Mouse (Mus musculus): Measurements from ENCODE around the gene Rasl12.
A peak's percentile ranks its signal among the peaks of the same experiment; 100 is the strongest.

Rasl12 gene

DNA sequence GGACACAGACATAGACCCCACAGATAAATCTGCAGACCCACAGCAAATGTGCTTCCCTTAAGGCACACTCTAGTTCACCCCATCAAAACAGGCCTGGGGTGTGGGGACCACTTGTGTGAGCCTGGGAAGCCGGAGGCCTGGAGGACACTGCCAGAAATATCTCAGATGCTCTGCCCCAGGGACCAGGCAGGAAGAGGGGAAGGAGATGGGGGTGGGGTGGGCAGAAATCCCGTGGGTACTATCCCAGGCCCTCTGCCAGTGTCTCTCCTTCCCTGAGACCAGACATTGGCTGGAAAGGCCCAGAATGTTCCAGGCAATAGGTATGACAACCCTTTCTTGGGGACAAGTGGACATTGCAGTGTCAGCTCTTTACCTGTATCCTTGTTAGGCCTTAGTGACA is 4.7 kb upstream of the Rasl12 start:
- DNase-seq: no peak

DNA sequence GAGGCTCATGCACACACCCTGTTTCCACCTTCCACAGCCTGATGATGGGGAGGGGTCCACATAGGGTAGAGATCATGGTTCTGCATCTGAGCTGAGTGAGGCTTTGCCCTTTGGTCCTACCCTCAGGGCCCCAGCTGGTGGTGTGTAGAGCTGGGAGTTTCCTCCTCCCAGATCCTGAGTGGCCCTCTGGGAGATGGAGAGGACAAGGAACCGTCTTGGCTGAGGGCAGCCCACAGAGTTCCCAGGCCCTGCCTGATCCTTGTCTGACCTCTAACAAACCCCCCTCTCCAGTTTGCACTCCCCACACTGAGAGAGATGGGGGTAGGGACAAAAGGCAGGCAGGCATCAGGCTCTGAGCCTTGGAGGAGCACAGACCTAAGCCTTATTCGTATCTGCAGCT is 3.9 kb upstream of the Rasl12 start:
- no peak for DNase-seq

DNA sequence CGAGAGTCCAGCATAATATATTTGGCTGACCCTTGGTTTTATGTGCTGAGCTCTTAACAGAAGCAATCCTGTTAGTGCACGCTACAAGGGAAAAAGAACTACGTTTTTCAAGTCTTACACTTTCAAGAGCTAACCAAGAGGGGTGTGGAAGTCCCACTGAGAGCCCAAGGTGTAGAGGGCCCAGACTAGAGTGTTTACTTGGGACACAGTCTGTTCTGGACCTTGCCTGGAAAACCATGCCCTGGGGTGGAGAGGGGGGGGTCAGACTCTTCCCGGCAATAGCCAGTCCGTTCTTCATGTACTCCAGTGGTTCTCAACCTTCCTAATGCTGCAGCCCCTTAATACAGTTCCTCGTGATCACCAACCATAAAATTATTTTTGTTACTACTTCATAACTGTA is 1.6 kb downstream of the Rasl12 start:
- no peak for DNase-seq

DNA sequence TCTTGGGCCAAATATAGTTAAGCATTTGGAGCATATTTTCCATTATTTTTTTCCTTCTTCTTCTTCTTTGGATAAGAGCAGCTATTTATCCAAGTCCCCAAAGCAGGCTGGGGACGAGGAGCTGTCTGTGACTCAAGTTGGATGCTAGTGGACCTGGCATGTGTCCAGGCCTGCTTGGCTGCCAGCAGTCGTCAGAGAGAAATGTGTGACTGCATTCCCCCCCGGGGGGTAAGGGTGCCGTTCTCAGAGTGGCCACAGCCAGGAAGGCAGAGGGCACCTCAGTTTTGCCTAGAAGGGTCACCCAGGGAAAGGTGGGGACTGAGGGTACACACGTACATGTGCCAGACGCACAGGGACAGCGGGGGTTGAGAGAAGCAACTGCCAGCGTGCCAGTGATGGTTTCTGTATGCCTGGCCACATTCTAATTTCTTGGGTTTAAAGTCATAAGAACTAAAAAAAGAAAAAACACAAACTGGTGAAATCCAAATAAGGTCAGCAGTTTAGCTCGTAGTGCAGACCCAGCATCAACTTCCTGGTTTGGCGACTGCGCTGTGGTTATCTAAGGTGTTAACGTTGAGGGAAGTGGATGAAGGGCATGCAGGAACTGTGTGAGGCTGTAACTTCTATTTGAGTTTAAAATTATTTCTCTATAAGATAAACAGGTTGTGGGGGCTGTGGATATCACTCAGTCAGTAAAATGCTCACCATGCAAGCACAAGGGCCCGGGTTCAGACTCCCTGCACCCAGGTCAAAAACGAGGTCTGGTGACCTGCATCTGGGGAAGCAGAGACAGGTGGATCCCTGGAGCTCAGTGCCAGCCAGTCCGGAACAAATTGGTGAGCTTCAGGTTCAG is 6.3 kb downstream of the Rasl12 start:
- peak; percentile 92 for DNase-seq

DNA sequence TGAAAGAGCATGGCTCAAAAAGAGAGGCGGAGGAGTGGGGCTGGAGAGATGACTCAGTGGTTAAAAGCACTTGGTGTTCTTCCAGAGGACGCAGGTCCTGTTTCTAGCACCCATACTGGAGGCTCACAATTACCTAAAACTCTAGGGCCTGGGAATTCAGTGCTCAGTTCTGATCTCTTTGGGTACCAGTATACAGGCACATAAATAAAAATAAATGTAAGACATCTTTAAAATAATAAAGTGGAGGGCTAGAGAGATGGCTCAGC is 6.8 kb downstream of the Rasl12 start:
- no peak for DNase-seq

DNA sequence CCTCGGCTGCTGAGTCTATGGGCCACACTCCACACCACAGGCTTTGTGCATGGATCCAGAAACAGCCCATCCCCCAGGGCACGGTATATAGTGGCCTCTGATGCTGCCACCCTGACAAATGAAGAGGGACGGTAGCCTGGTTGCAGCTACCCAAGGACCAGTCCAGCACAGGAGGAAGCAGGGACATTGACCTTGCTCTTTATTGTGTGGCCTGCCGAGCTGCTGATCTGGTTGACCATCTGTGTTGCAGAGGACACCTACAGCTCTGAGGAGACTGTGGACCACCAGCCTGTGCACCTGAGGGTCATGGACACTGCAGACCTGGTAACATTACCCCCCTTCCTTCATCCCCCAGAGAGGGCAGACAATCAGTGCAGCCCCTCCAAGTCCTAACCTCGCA is 9.0 kb downstream of the Rasl12 start:
- DNase-seq: no peak

DNA sequence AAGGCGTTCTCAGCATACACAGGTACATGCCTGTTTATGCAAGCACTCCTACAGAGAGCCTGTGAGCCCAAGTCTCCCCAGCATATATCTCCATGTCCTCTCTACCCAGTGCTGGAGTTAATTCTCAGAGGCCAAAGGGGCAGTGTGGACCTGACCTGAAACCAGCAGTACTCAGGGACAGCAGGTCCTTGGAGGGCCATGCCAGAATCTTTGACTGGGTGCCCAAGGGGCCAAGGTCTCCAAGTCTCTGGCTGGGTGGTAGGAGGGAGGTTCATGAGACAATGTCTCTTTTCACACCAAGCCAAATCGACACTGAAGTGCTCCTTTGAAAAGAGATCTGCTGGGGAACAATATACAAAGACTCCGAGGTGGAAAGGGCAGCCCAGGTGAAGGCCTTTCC is 9.6 kb downstream of the Rasl12 start:
- DNase-seq: no peak

DNA sequence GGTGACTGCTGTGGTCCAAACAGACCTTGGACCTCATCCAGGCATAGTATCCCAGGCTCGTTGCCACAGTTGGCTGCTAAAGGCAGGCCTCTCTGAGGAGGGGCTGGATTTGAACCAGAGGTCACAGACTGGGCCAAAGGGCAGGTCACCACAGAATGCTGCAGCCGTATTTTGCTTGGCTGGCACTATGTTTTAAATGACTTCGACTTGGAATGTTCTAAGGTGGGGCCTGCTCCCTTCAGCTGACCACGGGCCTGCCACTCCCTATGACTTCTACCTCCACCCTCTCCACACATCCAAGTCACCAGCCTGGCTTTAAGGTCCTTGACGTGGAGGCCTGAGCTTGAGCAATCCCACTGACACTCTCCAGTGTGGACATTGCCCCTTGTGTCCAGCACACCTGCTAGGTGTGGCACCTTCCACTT is 10.6 kb downstream of the Rasl12 start:
- DNase-seq: peak; percentile 62

DNA sequence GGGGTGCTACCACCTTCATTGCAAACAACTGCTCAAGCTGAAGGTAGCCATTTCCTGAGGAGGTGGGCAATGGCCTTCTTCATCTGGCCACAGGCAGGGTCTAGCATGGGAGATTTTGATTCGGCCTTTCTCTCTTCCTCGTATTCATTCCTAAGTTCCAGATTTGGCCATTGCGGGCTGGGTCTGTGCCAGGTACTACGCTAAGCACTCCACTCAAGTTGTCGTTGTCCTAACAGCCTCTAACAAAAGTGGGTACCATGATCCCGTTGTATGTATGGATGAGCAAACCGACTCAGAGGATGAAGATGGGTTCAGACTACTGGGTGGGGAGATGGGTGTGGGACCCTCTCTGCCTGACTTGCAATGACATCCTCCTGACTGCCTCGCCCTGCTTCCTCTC is 12.1 kb downstream of the Rasl12 start:
- no peak for DNase-seq

DNA sequence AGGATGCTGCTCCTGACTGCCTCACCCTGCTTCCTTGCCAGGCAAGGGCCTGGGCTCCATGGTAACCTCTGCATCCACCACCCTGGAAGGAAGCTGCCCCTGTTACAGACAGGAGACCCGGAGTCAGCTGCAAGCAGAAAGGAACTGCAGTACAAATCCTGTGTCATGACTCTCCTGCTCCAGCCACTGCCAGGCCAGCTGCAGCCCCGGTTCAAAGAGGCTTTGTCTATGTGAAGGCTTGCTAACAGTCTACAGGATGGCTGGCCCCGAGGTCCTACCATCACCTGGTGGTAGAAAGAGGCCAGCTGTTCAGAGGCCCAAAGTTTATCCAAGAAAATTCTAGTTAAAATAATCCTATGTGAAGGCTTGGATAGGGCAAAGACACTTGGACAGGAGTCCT is 13.0 kb downstream of the Rasl12 start:
- no peak for DNase-seq

DNA sequence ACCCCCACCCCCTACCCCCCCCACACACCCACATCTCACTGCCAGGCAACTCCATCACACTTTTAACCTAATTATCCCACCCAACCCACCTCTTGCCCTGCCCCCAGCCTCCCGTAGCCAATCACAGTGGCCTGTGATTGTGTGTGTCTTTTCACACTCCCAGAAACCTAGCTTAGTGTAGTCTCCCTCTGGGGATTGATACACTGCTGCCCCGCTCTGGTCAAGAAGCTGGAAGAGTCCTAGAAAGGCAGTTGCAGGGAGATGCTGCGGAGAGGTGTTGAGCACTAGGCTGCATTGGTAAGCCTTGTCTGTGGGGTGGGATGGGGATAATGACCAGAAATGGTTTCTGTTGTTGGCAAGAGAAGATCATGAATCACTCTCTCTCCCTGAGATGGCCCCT is 19.4 kb downstream of the Rasl12 start:
- DNase-seq: no peak

DNA sequence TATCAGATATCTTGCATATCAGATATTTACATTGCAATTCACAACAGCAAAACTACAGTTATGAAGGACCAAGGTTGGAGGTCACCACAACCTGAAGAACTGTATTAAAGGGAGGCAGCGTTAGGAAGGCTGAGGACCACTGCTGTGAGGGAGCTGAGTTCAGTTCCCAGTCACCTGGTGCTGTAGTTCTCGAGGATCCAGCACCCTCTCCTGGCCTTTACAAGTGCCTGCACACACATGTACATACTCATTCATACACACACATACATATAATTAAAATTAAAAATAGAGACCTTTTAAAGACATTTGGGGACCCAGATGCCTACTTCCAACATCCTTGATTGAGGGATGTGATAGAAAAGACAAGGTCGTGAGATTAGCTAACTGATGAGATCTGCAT is 21.3 kb downstream of the Rasl12 start:
- no peak for DNase-seq

DNA sequence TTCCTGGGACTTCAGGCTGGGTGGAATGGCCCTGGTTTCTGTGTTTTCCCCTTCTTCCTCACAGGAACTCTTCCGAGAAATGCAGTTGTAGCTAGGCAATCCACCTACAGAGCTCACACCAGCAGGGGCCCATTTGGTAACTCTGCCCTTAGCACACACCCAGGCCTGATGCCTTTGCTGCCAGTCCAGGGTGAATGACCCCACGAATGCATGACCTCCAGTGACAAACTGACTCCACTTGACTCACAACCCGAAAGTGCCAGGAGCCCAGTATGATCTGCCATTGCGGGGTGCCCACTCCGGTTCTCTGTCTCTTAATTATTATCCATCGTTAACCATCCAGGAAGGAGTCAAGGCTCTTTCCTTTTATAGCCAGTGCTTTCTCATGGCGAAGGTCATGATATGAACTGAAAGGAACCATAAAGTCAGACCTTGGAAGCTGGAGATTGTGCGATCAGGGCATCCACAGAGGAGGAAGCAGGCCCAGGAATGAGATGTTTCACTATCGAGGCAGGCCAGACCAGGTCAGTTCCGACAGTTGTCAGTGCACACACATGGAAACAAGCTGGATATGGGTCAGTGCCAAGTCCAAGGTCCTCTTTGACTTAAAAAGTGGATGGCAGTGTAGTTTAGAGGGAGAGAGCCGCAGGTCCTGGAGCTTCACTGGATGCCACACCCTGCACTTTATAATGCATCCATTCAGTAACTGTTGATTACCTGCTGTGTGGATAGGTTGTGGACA is 24.6 kb downstream of the Rasl12 start, which contains the start of gene Slc51b:
TSS of gene Slc51b (minus strand) at position 196 of the 742 bp plus-strand sequence.
- DNase-seq: no peak

DNA sequence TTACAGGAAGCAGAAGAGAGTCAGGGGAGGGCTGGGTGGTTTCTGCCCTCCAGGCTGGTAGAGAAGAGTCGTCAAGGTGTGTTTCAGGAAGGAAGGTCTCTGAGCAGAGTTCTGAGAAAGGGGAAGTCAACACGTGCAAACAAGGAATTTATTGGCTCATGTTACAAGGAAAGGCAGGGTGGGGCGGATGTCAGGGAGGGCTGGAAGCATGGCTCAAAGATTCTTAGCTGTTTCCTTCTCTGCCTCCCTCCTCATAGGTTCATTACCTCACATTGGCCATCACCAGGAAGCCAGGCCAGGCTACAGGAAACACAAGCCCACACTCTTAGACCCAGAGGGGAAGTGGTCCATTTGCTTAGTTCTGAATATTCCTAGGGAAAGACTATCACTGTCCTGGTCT is 26.1 kb downstream of the Rasl12 start:
- DNase-seq: no peak

DNA sequence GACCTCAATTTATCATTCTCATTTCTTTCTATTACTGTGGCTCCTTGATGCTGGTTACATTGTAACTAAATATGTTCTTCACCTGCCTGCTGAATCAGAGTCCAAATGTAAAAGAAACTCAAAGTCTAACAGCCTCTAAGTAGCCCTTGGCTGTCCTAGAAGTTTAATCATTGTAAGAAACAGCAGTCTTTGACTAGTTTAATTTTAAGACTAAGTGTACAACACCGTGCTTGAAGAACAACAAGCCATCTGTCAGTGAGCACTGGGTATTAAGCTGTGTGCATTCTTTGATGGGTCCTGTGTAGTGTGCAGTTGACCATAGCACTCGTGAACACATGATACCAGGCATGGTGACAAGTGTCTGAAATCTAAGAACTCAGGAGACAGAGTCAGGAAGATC is 29.2 kb downstream of the Rasl12 start:
- no peak for DNase-seq

DNA sequence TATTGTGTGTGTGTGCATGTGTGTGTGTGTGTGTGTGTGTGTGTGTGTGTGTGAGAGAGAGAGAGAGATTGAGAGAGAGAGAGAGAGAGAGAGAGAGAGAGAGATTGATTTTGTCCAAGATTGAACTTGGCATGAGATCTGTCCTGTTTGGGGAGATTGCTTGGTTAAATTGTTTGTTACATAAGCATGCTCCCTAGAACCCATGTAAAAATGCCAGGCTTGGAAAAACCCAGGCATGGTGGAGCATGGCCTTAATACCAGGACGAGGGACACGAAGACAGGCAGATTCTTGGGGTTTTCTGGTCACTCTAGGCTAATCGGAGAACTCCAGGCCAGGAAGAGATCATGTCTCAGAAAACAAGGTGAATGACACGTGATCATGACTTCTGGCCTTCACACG is 29.7 kb downstream of the Rasl12 start:
- no peak for DNase-seq

DNA sequence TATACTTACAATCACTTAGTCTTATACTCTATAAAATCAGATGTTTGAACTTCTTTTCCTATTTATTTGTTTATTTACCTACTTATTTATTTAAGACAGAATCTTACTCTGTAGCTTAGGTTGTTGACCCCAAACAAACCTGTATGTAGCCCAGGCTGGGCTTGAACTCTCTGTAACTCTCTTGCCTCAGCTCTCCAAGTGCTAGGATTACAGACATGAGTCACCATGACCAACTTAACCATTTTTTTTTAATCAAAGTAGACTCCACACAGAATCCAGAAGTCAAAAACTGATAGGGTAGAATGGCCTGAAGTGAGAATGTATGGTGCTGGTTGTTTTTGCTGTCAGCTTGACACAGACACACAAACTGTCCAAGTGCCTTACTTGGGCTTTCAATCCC is 32.1 kb downstream of the Rasl12 start:
- no peak for DNase-seq

DNA sequence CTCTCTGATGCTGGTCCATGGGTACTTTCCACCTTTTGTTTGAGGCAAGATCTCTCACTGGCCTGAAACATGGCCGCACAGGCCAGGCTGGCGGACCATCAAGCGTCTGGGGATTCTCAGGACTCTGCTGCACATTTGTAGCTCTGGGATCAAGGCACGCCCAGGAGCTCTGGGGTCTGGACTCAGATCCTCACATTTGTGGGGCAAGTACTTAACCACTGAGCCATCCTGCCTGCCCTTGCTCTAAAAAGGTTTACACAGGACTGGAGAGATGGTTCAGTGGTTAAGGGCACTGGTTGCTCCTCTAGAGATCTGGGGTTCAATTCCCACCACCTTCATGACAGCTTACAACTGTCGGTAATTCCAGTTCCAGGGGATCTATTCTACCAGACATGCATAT is 32.6 kb downstream of the Rasl12 start:
- DNase-seq: no peak

DNA sequence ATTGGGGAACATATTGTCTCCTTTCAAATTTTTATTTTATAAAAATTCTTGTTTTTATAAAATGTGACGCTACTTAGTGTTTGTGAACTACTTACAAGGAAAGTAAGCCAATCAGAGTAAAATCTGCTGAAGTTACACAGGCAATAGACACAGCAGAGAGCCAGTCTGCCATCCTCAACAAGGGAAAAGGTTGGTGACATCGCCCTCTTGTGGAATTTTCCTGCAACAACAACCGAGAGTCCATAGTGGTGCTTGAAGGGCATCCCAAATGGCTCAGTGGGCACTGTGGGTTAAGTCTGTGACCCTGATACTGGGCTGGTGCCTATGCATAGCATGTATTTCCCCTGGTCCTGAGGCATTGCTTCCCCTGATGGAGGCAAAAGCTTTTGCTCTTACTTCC is 33.9 kb downstream of the Rasl12 start:
- peak; percentile 89 for DNase-seq

DNA sequence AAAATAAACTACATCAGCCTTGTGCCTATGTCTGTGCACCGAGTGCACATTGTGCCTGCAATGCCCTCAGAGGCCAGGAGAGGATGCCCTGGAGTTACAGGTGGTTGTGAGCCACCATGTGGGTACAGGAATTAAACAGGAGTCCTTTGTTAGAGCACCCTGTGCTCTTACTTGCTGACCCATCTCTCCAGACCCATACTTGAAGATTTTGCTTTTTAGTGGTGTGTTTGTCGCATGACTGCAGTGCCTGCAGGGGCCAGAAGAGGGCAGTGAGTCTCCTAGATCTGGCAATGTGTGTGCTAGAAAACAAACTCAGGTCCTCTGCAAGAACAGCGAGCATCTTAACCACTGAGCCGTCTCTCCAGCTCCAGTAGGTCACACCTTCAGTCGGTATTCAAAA is 35.8 kb downstream of the Rasl12 start:
- peak; percentile 49 for DNase-seq

DNA sequence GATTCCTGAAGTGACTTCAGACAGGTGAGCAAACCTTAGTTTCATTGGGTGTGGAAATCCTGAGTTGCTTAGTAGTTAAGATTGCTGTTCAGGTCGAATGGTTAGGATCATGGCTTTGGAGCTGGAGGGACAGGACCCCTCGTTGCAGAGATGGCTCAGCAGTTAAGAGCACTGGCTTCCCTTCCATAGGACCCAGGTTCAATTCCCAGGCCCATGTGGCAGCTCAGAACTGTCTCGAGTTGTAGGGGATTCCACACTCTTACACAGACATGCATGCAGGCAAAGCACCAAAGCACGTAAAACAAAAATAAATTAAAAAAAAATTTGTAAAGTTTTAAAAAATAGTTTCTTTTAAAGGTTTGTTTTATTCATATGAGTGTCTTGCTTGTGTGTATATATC is 36.9 kb downstream of the Rasl12 start:
- DNase-seq: no peak

DNA sequence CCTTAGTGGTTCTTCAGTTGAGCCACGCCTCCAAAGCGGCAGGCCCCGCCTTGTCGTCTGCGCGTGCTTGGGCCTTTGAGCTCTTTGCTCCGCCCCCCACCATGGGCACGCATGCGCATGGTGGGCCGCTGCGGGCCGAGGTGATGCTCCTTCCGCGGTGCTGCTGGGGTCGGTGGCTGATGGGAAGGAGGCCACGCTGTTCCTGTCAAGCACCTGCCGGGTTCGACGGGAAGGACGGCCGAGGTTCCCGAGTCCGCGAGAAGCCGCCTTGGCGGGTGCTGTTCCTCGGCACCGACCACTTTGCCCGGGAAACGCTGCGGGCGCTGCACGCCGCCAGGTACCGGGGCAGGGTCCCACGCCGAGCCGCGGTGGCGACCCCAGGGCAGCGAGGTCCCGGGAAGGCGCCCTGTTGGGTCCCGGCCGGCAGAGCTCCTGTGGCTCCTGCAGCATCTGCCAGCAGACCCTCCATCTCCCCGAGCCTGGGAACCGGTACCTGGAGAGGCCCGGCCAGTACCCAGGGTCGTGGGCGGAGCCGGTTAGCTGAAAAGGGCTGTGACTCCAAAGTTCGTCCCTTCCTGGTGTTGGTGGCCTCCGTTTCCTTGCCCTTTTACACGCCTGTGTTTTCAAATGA is 37.5 kb downstream of the Rasl12 start, which contains the start of gene Mtfmt:
TSS of gene Mtfmt (plus strand) at position 112 of the 631 bp plus-strand sequence.
- peak; percentile 95 for DNase-seq

DNA sequence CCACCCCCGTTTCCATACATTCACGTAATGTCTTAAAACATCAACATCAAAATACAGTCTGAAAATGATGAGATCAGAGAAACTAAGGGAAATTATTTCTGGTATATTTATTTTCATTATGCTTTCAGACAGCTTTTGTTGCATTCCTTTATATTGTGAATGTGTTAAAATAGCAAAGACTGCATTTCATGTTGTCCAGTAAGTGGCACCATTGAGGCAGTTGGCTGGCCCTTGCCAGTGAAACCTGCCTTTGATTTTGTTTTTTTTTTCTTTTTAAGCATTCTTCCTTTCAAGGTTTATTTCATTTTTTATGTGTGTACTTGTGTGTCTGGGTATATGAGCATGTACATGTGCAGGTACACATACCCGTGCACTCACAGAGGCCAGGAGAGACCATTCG is 46.4 kb downstream of the Rasl12 start:
- DNase-seq: no peak

DNA sequence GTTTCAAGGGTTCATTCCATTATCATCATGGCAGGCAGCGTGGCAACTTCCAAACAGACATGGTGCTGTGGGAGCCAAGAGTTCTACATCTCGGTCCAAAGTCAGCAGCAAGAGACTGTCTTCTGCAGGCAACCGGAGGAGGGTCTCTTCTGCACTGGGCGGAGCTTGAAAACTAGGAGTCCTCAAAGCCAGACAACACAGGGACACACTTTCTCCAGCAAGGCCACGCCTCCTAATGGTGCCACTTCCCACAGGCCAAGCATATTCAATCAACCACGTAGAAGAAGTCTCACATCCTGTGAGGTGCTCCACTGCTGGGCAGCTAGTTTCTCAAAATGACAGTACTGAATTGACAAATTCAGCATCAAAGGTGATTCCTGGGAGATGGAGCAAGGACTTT is 49.6 kb downstream of the Rasl12 start:
- DNase-seq: no peak

All from lung, postnatal 14 days (tissue).